Mouse (Mus musculus): ENCODE data around the gene Tex35. TPM values are rescaled to one million over a fixed set of nuclear protein-coding genes. Genes with fewer than 3 reads are reported as not detected.

Gene Tex35
- polyA plus RNA-seq (2011; ENCODE audit: insufficient read depth, insufficient read length, low read depth, missing spikeins) = not detected in 2 replicates

GRCm38 (mm10) chr1:157108580-157108979, at the start of gene Tex35:
Gene Tex35 (minus strand): TSS chr1:157108680.
- H3K27me3 ChIP-seq (ENCODE audit: control insufficient read depth, insufficient read depth, low read length, poor library complexity, severe bottlenecking) = no peaks in the 10 kb centered on the region
- H3K4me1 ChIP-seq (ENCODE audit: control insufficient read depth, insufficient read depth, low read length) = no peaks in the 10 kb centered on the region
- no peak within 1 kb of the TSS for H3K9ac ChIP-seq (ENCODE audit: low read depth, poor library complexity, severe bottlenecking)
- no peak for TF ChIP-seq EP300 (IDR thresholded peaks at IDR 0.05; ENCODE audit: insufficient read depth, low read depth, low read length)
- TF ChIP-seq CTCF (IDR thresholded peaks at IDR 0.05; ENCODE audit: low read depth, low read length) = no peak
- no peak for TF ChIP-seq POLR2A (IDR thresholded peaks at IDR 0.05; ENCODE audit: insufficient read depth, low read length)
- no peaks in the 10 kb centered on the region for H3K36me3 ChIP-seq (ENCODE audit: control insufficient read depth, insufficient read depth, low read length, poor library complexity, severe bottlenecking)
- H3K27ac ChIP-seq (ENCODE audit: insufficient read depth, low read length) = no peak within 1 kb of the TSS
- no peak within 1 kb of the TSS for H3K4me3 ChIP-seq (ENCODE audit: low read depth, low read length)
- H3K9me3 ChIP-seq (replicated peaks; ENCODE audit: control insufficient read depth, insufficient read depth, low read length, poor library complexity, severe bottlenecking) = no peaks in the 10 kb centered on the region

DNA sequence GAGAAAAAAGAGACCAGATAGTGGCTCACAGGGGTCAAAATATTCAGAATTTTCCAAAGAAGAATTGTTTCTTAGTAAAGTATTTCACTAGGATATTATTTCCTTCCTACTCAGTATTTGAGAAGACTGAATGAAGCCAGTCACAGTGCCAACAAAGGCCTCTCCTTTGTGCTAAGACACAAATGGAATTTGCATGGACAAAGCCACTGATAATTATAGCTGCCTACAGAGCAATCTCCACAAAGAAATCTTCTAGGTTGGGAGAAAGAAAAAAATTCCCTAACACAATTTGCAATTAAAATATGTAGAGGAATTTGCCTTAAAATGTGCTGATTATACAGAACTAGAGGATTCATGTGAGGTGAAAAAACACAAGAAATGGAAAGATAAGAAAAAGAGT, 45.3 kb upstream of the Tex35 start:
- no peaks in the 10 kb centered on the region for H3K36me3 ChIP-seq (ENCODE audit: control insufficient read depth, insufficient read depth, low read length, poor library complexity, severe bottlenecking)
- H3K4me1 ChIP-seq (ENCODE audit: control insufficient read depth, insufficient read depth, low read length) = no peaks in the 10 kb centered on the region
- no peak for TF ChIP-seq CTCF (IDR thresholded peaks at IDR 0.05; ENCODE audit: low read depth, low read length)
- TF ChIP-seq POLR2A (IDR thresholded peaks at IDR 0.05; ENCODE audit: insufficient read depth, low read length) = no peak
- no peak for TF ChIP-seq EP300 (IDR thresholded peaks at IDR 0.05; ENCODE audit: insufficient read depth, low read depth, low read length)
- H3K27me3 ChIP-seq (ENCODE audit: control insufficient read depth, insufficient read depth, low read length, poor library complexity, severe bottlenecking) = no peaks in the 10 kb centered on the region
- H3K27ac ChIP-seq (ENCODE audit: insufficient read depth, low read length) = no peak overlapping the region
- H3K9me3 ChIP-seq (replicated peaks; ENCODE audit: control insufficient read depth, insufficient read depth, low read length, poor library complexity, severe bottlenecking) = no peaks in the 10 kb centered on the region
- no peak overlapping the region for H3K9ac ChIP-seq (ENCODE audit: low read depth, poor library complexity, severe bottlenecking)
- H3K4me3 ChIP-seq (ENCODE audit: low read depth, low read length) = no peak overlapping the region

- Histone ChIP-seq H3K4me1 (ENCODE audit: control insufficient read depth, insufficient read depth, low read length) (no peaks in the 10 kb centered on the region), H3K27me3 (ENCODE audit: control insufficient read depth, insufficient read depth, low read length, poor library complexity, severe bottlenecking) (no peaks in the 10 kb centered on the region), H3K9me3 (replicated peaks; ENCODE audit: control insufficient read depth, insufficient read depth, low read length, poor library complexity, severe bottlenecking) (no peaks in the 10 kb centered on the region), H3K9ac (ENCODE audit: low read depth, poor library complexity, severe bottlenecking) (no peak overlapping the region), H3K27ac (ENCODE audit: insufficient read depth, low read length) (no peak overlapping the region), H3K4me3 (ENCODE audit: low read depth, low read length) (no peak overlapping the region), H3K36me3 (ENCODE audit: control insufficient read depth, insufficient read depth, low read length, poor library complexity, severe bottlenecking) (no peaks in the 10 kb centered on the region)
- TF ChIP-seq POLR2A (IDR thresholded peaks at IDR 0.05; ENCODE audit: insufficient read depth, low read length) = no peak
- TF ChIP-seq CTCF (IDR thresholded peaks at IDR 0.05; ENCODE audit: low read depth, low read length) = no peak
- TF ChIP-seq EP300 (IDR thresholded peaks at IDR 0.05; ENCODE audit: insufficient read depth, low read depth, low read length) = no peak
Measured at GRCm38 (mm10) chr1:157150107-157150506, 41.6 kb upstream of the Tex35 start.

GRCm38 (mm10) chr1:157144621-157145020, 36.1 kb upstream of the Tex35 start:
- TF ChIP-seq EP300 (IDR thresholded peaks at IDR 0.05; ENCODE audit: insufficient read depth, low read depth, low read length) = no peak
- TF ChIP-seq CTCF (IDR thresholded peaks at IDR 0.05; ENCODE audit: low read depth, low read length) = no peak
- TF ChIP-seq POLR2A (IDR thresholded peaks at IDR 0.05; ENCODE audit: insufficient read depth, low read length) = no peak
- Histone ChIP-seq H3K27ac (ENCODE audit: insufficient read depth, low read length) (no peak overlapping the region), H3K4me1 (ENCODE audit: control insufficient read depth, insufficient read depth, low read length) (no peaks in the 10 kb centered on the region), H3K36me3 (ENCODE audit: control insufficient read depth, insufficient read depth, low read length, poor library complexity, severe bottlenecking) (0 out of 2 replicates have a peak, but pooled peaks cover 2% of the 10 kb centered on the region), H3K4me3 (ENCODE audit: low read depth, low read length) (no peak overlapping the region), H3K9me3 (replicated peaks; ENCODE audit: control insufficient read depth, insufficient read depth, low read length, poor library complexity, severe bottlenecking) (no peaks in the 10 kb centered on the region), H3K27me3 (ENCODE audit: control insufficient read depth, insufficient read depth, low read length, poor library complexity, severe bottlenecking) (no peaks in the 10 kb centered on the region), H3K9ac (ENCODE audit: low read depth, poor library complexity, severe bottlenecking) (no peak overlapping the region)

GRCm38 (mm10) chr1:157143326-157143932, 34.9 kb upstream of the Tex35 start:
- H3K4me1 ChIP-seq (ENCODE audit: control insufficient read depth, insufficient read depth, low read length) = no peaks in the 10 kb centered on the region
- H3K36me3 ChIP-seq (ENCODE audit: control insufficient read depth, insufficient read depth, low read length, poor library complexity, severe bottlenecking) = 0 out of 2 replicates have a peak, but pooled peaks cover 2% of the 10 kb centered on the region
- H3K9me3 ChIP-seq (replicated peaks; ENCODE audit: control insufficient read depth, insufficient read depth, low read length, poor library complexity, severe bottlenecking) = no peaks in the 10 kb centered on the region
- H3K27me3 ChIP-seq (ENCODE audit: control insufficient read depth, insufficient read depth, low read length, poor library complexity, severe bottlenecking) = no peaks in the 10 kb centered on the region
- TF ChIP-seq CTCF (IDR thresholded peaks at IDR 0.05; ENCODE audit: low read depth, low read length) = no peak
- no peak for TF ChIP-seq EP300 (IDR thresholded peaks at IDR 0.05; ENCODE audit: insufficient read depth, low read depth, low read length)
- no peak for TF ChIP-seq POLR2A (IDR thresholded peaks at IDR 0.05; ENCODE audit: insufficient read depth, low read length)
- H3K27ac ChIP-seq (ENCODE audit: insufficient read depth, low read length) = no peak overlapping the region
- no peak overlapping the region for H3K4me3 ChIP-seq (ENCODE audit: low read depth, low read length)
- H3K9ac ChIP-seq (ENCODE audit: low read depth, poor library complexity, severe bottlenecking) = no peak overlapping the region

- Histone ChIP-seq H3K9me3 (replicated peaks; ENCODE audit: control insufficient read depth, insufficient read depth, low read length, poor library complexity, severe bottlenecking) (no peaks in the 10 kb centered on the region), H3K27me3 (ENCODE audit: control insufficient read depth, insufficient read depth, low read length, poor library complexity, severe bottlenecking) (no peaks in the 10 kb centered on the region), H3K27ac (ENCODE audit: insufficient read depth, low read length) (no peak overlapping the region), H3K4me3 (ENCODE audit: low read depth, low read length) (no peak overlapping the region), H3K9ac (ENCODE audit: low read depth, poor library complexity, severe bottlenecking) (no peak overlapping the region), H3K4me1 (ENCODE audit: control insufficient read depth, insufficient read depth, low read length) (no peaks in the 10 kb centered on the region), H3K36me3 (ENCODE audit: control insufficient read depth, insufficient read depth, low read length, poor library complexity, severe bottlenecking) (0 out of 2 replicates have a peak, but pooled peaks cover 2% of the 10 kb centered on the region)
- TF ChIP-seq EP300 (IDR thresholded peaks at IDR 0.05; ENCODE audit: insufficient read depth, low read depth, low read length) = no peak
- TF ChIP-seq POLR2A (IDR thresholded peaks at IDR 0.05; ENCODE audit: insufficient read depth, low read length) = no peak
- no peak for TF ChIP-seq CTCF (IDR thresholded peaks at IDR 0.05; ENCODE audit: low read depth, low read length)
Measured at GRCm38 (mm10) chr1:157141014-157141413, 32.5 kb upstream of the Tex35 start.
